Mouse (Mus musculus): ENCODE results near the gene Tmem205. TPM values are rescaled to one million over a fixed set of nuclear protein-coding genes. Genes with fewer than 3 reads are reported as not detected.

Gene Tmem205
- polyA plus RNA-seq (2017; shearing (Covaris generic)): 5.5 TPM

DNA sequence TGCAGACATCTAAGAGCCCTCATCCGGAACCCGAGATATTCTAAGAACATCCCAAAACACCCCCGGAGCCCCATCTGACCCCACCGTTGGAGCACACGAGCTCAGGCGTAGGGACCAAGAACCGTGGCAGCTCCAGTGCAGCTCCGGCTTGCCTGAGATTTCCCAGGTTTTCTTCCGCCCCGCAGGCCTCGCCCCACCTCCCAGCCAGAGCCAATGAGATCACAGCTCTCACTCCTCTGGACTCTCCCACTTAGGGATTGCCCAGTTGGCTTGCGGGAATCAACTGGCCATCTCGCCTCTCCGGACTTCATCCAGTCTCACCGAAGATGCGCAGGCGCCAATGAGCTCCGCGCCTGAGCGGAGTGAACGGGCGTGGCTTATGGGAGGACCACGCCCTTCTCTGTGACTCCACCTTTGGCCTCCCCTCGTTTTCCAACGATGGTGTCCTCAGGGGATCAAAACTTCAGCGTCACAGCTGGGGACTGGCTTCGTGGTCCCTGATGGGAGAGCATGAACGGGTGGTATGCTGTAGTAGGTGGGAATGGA lies at the start of gene Tmem205, which contains the start of gene Ccdc159:
TSS of gene Tmem205 (minus strand) at position 349 of the 546 bp plus-strand sequence.
TSS of gene Ccdc159 (plus strand) at position 264 of the 546 bp plus-strand sequence.

DNA sequence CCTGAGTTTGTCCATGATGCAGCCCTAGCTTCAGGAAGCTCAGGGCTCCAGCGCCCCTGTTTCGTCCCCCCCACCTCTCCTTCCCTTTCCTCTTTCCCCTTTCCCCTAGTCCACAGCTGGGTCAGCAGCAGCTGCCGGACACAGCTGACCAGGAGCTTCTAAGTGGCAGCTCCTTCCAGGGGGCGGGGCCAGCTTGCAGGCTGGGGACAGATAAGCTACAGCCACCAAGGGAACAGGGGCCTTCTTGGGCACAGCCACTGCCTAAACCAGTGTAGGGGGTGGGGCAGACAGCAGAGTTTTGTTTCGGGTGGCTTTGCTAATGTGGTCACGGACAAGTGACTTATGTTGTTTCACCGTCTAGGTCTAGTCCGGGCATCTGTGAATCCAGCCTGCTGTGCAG lies 36.1 kb upstream of the Tmem205 start, which contains the start of gene Epor:
TSS of gene Epor (minus strand) at position 90 of the 400 bp plus-strand sequence.

DNA sequence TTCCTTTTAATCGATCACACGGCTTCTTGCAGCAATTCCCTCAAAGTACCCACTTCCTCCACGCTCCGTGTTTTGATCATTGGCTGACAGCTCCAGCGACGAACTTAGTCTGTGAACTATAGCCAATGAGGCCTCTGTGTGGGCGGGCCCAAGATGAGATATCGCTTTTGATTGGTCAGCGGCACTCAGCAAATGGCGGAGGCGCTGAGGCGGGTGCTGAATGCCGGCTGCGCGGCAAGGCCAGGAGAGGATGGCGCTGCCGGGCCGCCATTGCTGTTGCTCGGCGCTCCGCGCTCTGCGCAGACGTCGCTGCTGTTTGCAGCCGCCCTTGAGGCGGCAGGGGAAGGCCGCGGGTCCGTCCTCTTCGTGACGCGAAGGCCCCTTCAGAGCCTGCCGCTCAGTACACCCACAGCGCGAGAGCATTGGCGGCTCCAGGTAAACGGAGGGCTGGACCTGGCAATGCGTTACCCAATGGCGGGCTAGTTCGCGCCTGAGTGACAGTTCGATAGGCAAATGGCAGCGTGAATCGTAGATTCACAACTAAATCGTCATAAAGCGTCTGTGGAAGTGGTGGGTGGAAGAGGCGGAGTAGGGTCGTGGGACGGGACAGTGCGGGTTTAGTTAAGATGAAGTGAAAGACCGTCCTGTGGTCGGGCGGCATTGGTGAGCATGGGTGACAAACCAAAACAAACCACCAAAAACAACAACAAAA lies 28.4 kb upstream of the Tmem205 start, which contains the start of gene Swsap1:
TSS of gene Swsap1 (plus strand) at position 186 of the 712 bp plus-strand sequence.

DNA sequence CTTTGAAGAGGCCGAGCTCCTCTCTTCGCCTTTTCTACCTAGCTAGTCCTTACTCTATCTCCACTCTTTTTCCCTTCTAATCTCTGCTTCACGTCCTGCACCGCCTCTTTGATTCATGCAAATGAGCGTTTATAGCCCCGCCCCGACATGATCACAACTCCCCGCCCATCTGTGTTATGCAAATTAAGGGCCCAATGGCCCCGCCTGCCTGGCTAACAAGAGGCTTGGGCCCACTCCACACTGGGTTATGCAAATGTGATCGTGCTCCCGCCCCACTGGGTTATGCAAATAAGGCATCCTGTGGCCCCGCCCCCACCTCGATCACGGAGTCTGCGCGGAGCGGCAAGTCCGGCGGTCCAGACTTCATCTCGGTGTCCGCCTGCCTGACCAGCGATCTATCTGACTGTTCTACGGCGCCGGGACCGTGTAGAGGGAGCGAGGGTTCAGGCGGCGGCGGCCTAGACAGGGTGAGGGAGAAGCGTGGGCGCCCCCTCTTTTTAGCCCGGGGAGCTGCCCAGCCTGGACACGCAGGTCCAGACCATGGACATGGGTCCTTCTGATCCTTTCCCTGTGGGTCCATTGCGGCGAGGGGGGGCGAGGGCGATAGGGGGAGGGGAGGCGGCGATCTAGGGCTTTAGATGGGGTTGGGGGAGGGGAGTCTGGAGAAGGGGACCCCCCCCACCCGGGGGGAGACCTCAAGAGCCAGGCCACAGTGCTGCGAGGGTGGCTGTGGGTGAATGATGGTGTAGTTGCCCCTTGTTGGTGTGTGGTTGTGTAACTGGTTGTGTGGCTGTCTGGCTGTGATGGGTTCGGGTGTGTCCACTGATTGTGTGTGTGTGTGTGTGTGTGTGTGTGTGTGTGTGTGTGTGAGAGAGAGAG lies 9.6 kb upstream of the Tmem205 start, which contains the start of gene Plppr2:
TSS of gene Plppr2 (plus strand) at position 342 of the 879 bp plus-strand sequence.

DNA sequence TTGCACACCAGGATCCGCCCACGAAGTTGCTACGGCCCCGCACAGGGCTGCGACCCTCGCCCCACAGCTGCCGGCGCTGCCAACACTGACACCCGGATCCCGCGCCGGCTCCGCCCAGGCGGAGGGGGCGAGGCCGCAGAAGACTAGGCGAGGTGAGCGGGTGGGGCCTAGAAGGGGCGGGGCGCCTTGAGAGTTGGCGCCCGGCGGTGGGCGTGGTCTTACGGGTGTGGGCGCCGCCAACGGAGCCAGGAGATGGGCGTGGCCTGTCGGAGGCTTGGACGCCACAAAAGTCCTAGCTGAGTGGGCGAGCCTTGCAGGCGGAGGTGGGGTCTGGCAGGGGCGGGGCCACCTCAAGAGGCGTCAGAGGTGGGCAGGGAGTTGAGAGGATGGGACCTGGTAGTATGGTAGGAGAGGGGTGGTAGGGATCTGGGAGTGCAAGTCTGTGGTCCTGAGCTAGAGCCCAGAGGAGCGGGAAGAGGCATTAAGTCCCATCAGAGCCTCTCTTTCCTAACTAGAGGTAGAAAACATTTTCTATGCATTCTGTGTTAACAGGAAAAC lies 9.2 kb downstream of the Tmem205 start, which contains the start of gene Rab3d:
TSS of gene Rab3d (minus strand) at position 158 of the 558 bp plus-strand sequence.

Other genes with a start within 250 kb of the Tmem205 start
- 37.3 TPM for gene Ldlr, start 204.1 kb downstream of the Tmem205 start, polyA plus RNA-seq (2017; shearing (Covaris generic))
- 11.6 TPM for gene Spc24, start 167.3 kb downstream of the Tmem205 start, polyA plus RNA-seq (2017; shearing (Covaris generic))
- not detected for gene Kank2, start 128.8 kb downstream of the Tmem205 start, polyA plus RNA-seq (2017; shearing (Covaris generic))
- not detected for gene Angptl8, start 92.0 kb downstream of the Tmem205 start, polyA plus RNA-seq (2017; shearing (Covaris generic))
- 4.0 TPM for gene Dock6, start 74.9 kb downstream of the Tmem205 start, polyA plus RNA-seq (2017; shearing (Covaris generic))
- 11.8 TPM for gene Rab3d, start 9.4 kb downstream of the Tmem205 start, polyA plus RNA-seq (2017; shearing (Covaris generic))
- 0.42 TPM for gene Ccdc159, start 85 bp downstream of the Tmem205 start, polyA plus RNA-seq (2017; shearing (Covaris generic))
- 1.8 TPM for gene Plppr2, start 9.5 kb upstream of the Tmem205 start, polyA plus RNA-seq (2017; shearing (Covaris generic))
- gene Swsap1, start 28.2 kb upstream of the Tmem205 start, polyA plus RNA-seq (2017; shearing (Covaris generic)): 9.2 TPM
- gene Epor, start 36.0 kb upstream of the Tmem205 start, polyA plus RNA-seq (2017; shearing (Covaris generic)): 1.1 TPM
- not detected for gene Rgl3, start 61.9 kb upstream of the Tmem205 start, polyA plus RNA-seq (2017; shearing (Covaris generic))
- gene Ccdc151, start 75.1 kb upstream of the Tmem205 start, polyA plus RNA-seq (2017; shearing (Covaris generic)): not detected
- 102 TPM for gene Prkcsh, start 75.2 kb upstream of the Tmem205 start, polyA plus RNA-seq (2017; shearing (Covaris generic))
- not detected for gene Elavl3, start 124.5 kb upstream of the Tmem205 start, polyA plus RNA-seq (2017; shearing (Covaris generic))
- gene Gm49318, start 143.7 kb upstream of the Tmem205 start, polyA plus RNA-seq (2017; shearing (Covaris generic)): not detected
- gene Zfp653, start 143.8 kb upstream of the Tmem205 start, polyA plus RNA-seq (2017; shearing (Covaris generic)): 6.0 TPM
- gene Ecsit, start 157.9 kb upstream of the Tmem205 start, polyA plus RNA-seq (2017; shearing (Covaris generic)): 44.4 TPM
- not detected for gene Cnn1, start 171.7 kb upstream of the Tmem205 start, polyA plus RNA-seq (2017; shearing (Covaris generic))
- gene Elof1, start 189.6 kb upstream of the Tmem205 start, polyA plus RNA-seq (2017; shearing (Covaris generic)): 90.5 TPM
- 236 TPM for gene Acp5, start 208.2 kb upstream of the Tmem205 start, polyA plus RNA-seq (2017; shearing (Covaris generic))
- gene Pigyl, start 229.3 kb upstream of the Tmem205 start, polyA plus RNA-seq (2017; shearing (Covaris generic)): 39.5 TPM

Measured in activated CD4-positive, CD25-positive, alpha-beta regulatory T cell, adult 9 weeks (primary cell).